Mouse (Mus musculus) myocyte (in vitro differentiated cells): ENCODE data around the gene Tnpo3.

Source experiments
- CEBPB ChIP-seq: IDR thresholded peaks from 2 replicates; pipeline ENCODE4 v1.6.1; 2011; ENCODE audit warnings: mild to moderate bottlenecking, moderate library complexity; ENCODE audit not compliant: poor library complexity, insufficient read depth, severe bottlenecking
- E2F4 ChIP-seq: IDR thresholded peaks from one replicate; pipeline ENCODE4 v1.6.1; 2011; ENCODE audit warnings: mild to moderate bottlenecking, control low read depth, moderate library complexity; ENCODE audit not compliant: insufficient read depth
- MAX ChIP-seq: IDR thresholded peaks from one replicate; pipeline ENCODE4 v1.6.1; 2011; ENCODE audit warnings: low read depth, mild to moderate bottlenecking, control low read depth
- MYOG ChIP-seq, 3 experiments: IDR thresholded peaks; one replicate each; pipeline ENCODE4 v1.6.1; 2011; ENCODE audit warnings: control low read depth in 2 of 3, low read depth in 2 of 3, mild to moderate bottlenecking in 2 of 3; ENCODE audit not compliant: insufficient read length in 2 of 3, control insufficient read depth in 1 of 3, insufficient read depth in 1 of 3
- POLR2A ChIP-seq: IDR thresholded peaks from one replicate; pipeline ENCODE4 v1.6.1; 2011; ENCODE audit warnings: low read depth, mild to moderate bottlenecking, control low read depth, moderate library complexity; ENCODE audit not compliant: insufficient read length
- POLR2AphosphoS2 ChIP-seq: IDR thresholded peaks from one replicate; pipeline ENCODE4 v1.6.1; 2011; ENCODE audit warnings: low read depth, control low read depth; ENCODE audit not compliant: insufficient read length
- REST ChIP-seq: IDR thresholded peaks from one replicate; pipeline ENCODE4 v1.6.1; 2011; ENCODE audit warnings: mild to moderate bottlenecking, control low read depth, moderate library complexity; ENCODE audit not compliant: insufficient read depth, insufficient read length
- SRF ChIP-seq: IDR thresholded peaks from one replicate; pipeline ENCODE4 v1.6.1; 2011; ENCODE audit warnings: low read depth; ENCODE audit not compliant: control insufficient read depth, insufficient read length
- TCF12 ChIP-seq: IDR thresholded peaks from one replicate; pipeline ENCODE4 v1.6.1; 2011; ENCODE audit warnings: mild to moderate bottlenecking, control low read depth; ENCODE audit not compliant: poor library complexity, insufficient read depth, severe bottlenecking
- TCF3 ChIP-seq: IDR thresholded peaks from one replicate; pipeline ENCODE4 v1.6.1; 2011; ENCODE audit warnings: low read depth, control low read depth; ENCODE audit not compliant: insufficient read length
- USF1 ChIP-seq: IDR thresholded peaks from one replicate; pipeline ENCODE4 v1.6.1; 2011; ENCODE audit warnings: low read depth, mild to moderate bottlenecking, control low read depth, moderate library complexity

DNA sequence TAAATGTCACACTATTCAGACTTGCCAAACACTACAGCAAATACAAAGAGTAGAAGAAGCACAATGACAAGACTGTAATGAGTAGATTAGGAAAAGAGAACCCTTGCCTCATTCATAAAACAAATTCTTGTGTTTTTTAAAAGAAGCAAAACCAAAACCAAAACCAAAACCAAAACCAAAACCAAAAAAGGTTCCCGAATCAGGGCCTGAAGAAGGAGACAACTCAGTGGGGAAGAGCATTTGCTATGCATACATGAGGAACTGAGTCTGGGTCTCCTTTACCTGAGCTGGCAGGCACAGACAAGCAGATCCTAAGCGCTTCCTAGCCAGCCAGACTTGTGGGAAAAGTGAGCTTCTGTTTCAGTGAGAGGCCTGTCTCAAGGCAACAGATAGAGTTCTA is 52.6 kb downstream of the Tnpo3 start:
- TF ChIP-seq POLR2AphosphoS2 (no peak), TCF12 (no peak), POLR2A (no peak), MYOG (IDR thresholded peaks at IDR 0.05; ENCODE audit: control insufficient read depth in 1 of 3, insufficient read depth in 1 of 3, insufficient read length in 2 of 3, low read depth in 2 of 3) (no peak), CEBPB (no peak), E2F4 (no peak), USF1 (no peak), MAX (no peak), REST (no peak), SRF (no peak), TCF3 (no peak)
